Mouse (Mus musculus): ENCODE data around the gene 0610012G03Rik. TPM values are rescaled to one million over a fixed set of nuclear protein-coding genes. Genes with fewer than 3 reads are reported as not detected.
A peak's percentile ranks its signal among the peaks of the same experiment; 100 is the strongest.

0610012G03Rik gene
- polyA plus RNA-seq, 1 experiment from 2014 or later = 93.7 TPM

DNA sequence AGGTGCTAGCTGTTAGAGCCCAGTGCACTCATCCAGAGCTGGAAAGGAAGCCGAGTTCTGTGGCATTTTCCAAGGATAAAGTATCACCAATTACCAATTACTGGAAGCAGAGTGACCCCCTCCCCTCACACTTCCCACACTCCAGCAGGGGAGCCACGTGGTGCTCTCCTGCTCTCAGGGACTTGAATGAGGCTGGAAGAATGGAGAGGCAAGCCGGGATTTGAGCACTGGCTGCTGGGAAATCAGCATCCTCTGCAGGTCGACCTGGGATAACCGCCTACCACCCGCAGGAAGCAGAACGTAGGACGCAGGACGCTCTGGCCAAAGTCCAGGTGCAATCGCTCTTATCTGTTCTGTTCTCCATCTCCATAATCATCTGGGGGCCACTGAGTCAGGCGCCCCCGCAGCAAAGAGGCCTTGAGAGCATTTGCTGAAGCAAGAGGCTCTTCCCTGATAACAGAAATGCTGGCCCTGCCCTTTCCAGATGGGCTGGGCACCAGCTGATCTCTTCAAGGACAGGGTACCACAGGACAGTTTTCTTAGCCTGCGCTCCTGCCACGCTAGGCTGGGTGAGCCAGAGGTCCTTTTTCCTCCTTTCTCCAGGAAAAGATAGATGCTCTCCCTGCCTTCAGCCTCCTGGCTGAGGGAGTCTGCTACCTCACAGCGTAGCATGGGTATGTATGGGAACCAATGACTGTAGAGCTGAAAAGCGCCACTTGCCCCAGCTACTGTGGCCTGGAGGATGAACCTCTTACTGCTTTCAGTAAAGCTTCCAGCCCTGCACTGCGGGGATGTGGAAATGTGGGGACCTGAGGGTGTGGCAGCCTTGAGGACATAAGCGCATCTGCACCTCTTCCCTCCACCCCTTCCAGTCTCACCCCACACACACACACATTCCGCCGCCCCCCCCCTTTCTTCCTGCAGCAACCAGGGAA lies 42.1 kb downstream of the 0610012G03Rik start:
- H3K9ac ChIP-seq (ENCODE audit: low read depth, low read length) = no peak overlapping the region
- H3K4me2 ChIP-seq = peak overlapping the region; percentile 52
- no peak overlapping the region for H3K27ac ChIP-seq (ENCODE audit: low read depth, low read length)
- H3K4me1 ChIP-seq (replicated peaks; ENCODE audit: control insufficient read depth, insufficient read depth, low read length) = peaks cover 3% of the 10 kb centered on the region
- DNase-seq (ENCODE audit: low spot score) (no peak), ATAC-seq (replicated peaks; ENCODE audit: low FRiP score) (no peak)
- 35% methylated on average over 20 of the region's 20 CpGs for WGBS
- H3K4me3 ChIP-seq (ENCODE audit: low read depth, low read length) = peak overlapping the region; percentile 24; the same call in 1 of the 2 replicates
- no peaks in the 10 kb centered on the region for H3K9me3 ChIP-seq (ENCODE audit: control insufficient read depth, low read length)
- no peaks in the 10 kb centered on the region for H3K36me3 ChIP-seq (ENCODE audit: control insufficient read depth, insufficient read depth, low read length)
- H3K27me3 ChIP-seq (replicated peaks; ENCODE audit: control insufficient read depth, insufficient read depth, low read length) = no peaks in the 10 kb centered on the region

- Histone ChIP-seq H3K27ac (ENCODE audit: low read depth, low read length) (no peak overlapping the region), H3K4me3 (ENCODE audit: low read depth, low read length) (no peak overlapping the region), H3K27me3 (replicated peaks; ENCODE audit: control insufficient read depth, insufficient read depth, low read length) (no peaks in the 10 kb centered on the region), H3K36me3 (ENCODE audit: control insufficient read depth, insufficient read depth, low read length) (no peaks in the 10 kb centered on the region), H3K9me3 (ENCODE audit: control insufficient read depth, low read length) (no peaks in the 10 kb centered on the region), H3K9ac (ENCODE audit: low read depth, low read length) (no peak overlapping the region), H3K4me2 (no peak overlapping the region), H3K4me1 (replicated peaks; ENCODE audit: control insufficient read depth, insufficient read depth, low read length) (peaks cover 3% of the 10 kb centered on the region)
- ATAC-seq (replicated peaks; ENCODE audit: low FRiP score) (no peak), DNase-seq (ENCODE audit: low spot score) (no peak)
- 62% methylated on average over 4 of the region's 4 CpGs for WGBS
These were observed 43.0 kb downstream of the 0610012G03Rik start for GRCm38 (mm10) chr16:31905331-31905730.

GRCm38 (mm10) chr16:31903239-31903638 lies 45.1 kb downstream of the 0610012G03Rik start:
- no peak overlapping the region for H3K9ac ChIP-seq (ENCODE audit: low read depth, low read length)
- no peaks in the 10 kb centered on the region for H3K27me3 ChIP-seq (replicated peaks; ENCODE audit: control insufficient read depth, insufficient read depth, low read length)
- no peak overlapping the region for H3K4me2 ChIP-seq
- H3K9me3 ChIP-seq (ENCODE audit: control insufficient read depth, low read length) = no peaks in the 10 kb centered on the region
- no peaks in the 10 kb centered on the region for H3K36me3 ChIP-seq (ENCODE audit: control insufficient read depth, insufficient read depth, low read length)
- 76% methylated on average over 8 of the region's 8 CpGs for WGBS
- H3K27ac ChIP-seq (ENCODE audit: low read depth, low read length) = no peak overlapping the region
- ATAC-seq (replicated peaks; ENCODE audit: low FRiP score) (no peak), DNase-seq (ENCODE audit: low spot score) (no peak)
- H3K4me3 ChIP-seq (ENCODE audit: low read depth, low read length) = no peak overlapping the region
- H3K4me1 ChIP-seq (replicated peaks; ENCODE audit: control insufficient read depth, insufficient read depth, low read length) = peaks cover 3% of the 10 kb centered on the region

GRCm38 (mm10) chr16:31901886-31902285 lies 46.4 kb downstream of the 0610012G03Rik start:
- Histone ChIP-seq H3K9ac (ENCODE audit: low read depth, low read length) (no peak overlapping the region), H3K4me1 (replicated peaks; ENCODE audit: control insufficient read depth, insufficient read depth, low read length) (peaks cover 3% of the 10 kb centered on the region), H3K4me2 (no peak overlapping the region), H3K27ac (ENCODE audit: low read depth, low read length) (no peak overlapping the region), H3K4me3 (ENCODE audit: low read depth, low read length) (no peak overlapping the region), H3K9me3 (ENCODE audit: control insufficient read depth, low read length) (no peaks in the 10 kb centered on the region), H3K27me3 (replicated peaks; ENCODE audit: control insufficient read depth, insufficient read depth, low read length) (no peaks in the 10 kb centered on the region), H3K36me3 (ENCODE audit: control insufficient read depth, insufficient read depth, low read length) (no peaks in the 10 kb centered on the region)
- DNase-seq (ENCODE audit: low spot score) (no peak), ATAC-seq (replicated peaks; ENCODE audit: low FRiP score) (no peak)
- WGBS = 65% methylated on average over 1 of the region's 1 CpGs

GRCm38 (mm10) chr16:31898546-31899326 lies 49.6 kb downstream of the 0610012G03Rik start:
- Histone ChIP-seq H3K9ac (ENCODE audit: low read depth, low read length) (no peak overlapping the region), H3K4me1 (replicated peaks; ENCODE audit: control insufficient read depth, insufficient read depth, low read length) (no peaks in the 10 kb centered on the region), H3K27me3 (replicated peaks; ENCODE audit: control insufficient read depth, insufficient read depth, low read length) (no peaks in the 10 kb centered on the region), H3K9me3 (ENCODE audit: control insufficient read depth, low read length) (no peaks in the 10 kb centered on the region), H3K27ac (ENCODE audit: low read depth, low read length) (no peak overlapping the region), H3K36me3 (ENCODE audit: control insufficient read depth, insufficient read depth, low read length) (no peaks in the 10 kb centered on the region), H3K4me3 (ENCODE audit: low read depth, low read length) (no peak overlapping the region), H3K4me2 (no peak overlapping the region)
- ATAC-seq (replicated peaks; ENCODE audit: low FRiP score) (no peak), DNase-seq (ENCODE audit: low spot score) (no peak)
- WGBS = 85% methylated on average over 18 of the region's 18 CpGs

Small RNA genes within 50 kb of the gene (microRNA-seq; reads per million reads assigned to microRNA genes)
- gene Gm26269 (ENCODE audit: borderline number of aligned reads) = not detected

Other genes starting within 250 kb of the 0610012G03Rik start
- gene Meltf, start 69.7 kb downstream of the 0610012G03Rik start, polyA plus RNA-seq (2014; fragmentation: Nextera tagmentation; extraction: Ambion mirVana) = 0.33 and 0.35 TPM in 2 replicates
- 0.38 and 0.75 TPM in 2 replicates for gene Pigz, start 14.6 kb downstream of the 0610012G03Rik start, polyA plus RNA-seq (2014; fragmentation: Nextera tagmentation; extraction: Ambion mirVana)
- gene Ncbp2, start within 50 bp of the 0610012G03Rik start, polyA plus RNA-seq (2014; fragmentation: Nextera tagmentation; extraction: Ambion mirVana) = 93.0 and 93.5 TPM in 2 replicates
- gene Senp5, start 54.8 kb upstream of the 0610012G03Rik start, polyA plus RNA-seq (2014; fragmentation: Nextera tagmentation; extraction: Ambion mirVana) = 13.0 and 13.1 TPM in 2 replicates
- gene Pak2, start 130.8 kb upstream of the 0610012G03Rik start, polyA plus RNA-seq (2014; fragmentation: Nextera tagmentation; extraction: Ambion mirVana) = 30.0 and 32.9 TPM in 2 replicates
- 57.1 and 63.0 TPM in 2 replicates for gene Pigx, start 151.2 kb upstream of the 0610012G03Rik start, polyA plus RNA-seq (2014; fragmentation: Nextera tagmentation; extraction: Ambion mirVana)
- gene Cep19, start 151.3 kb upstream of the 0610012G03Rik start, polyA plus RNA-seq (2014; fragmentation: Nextera tagmentation; extraction: Ambion mirVana) = 14.3 and 14.7 TPM in 2 replicates
- gene Nrros, start 217.1 kb upstream of the 0610012G03Rik start, polyA plus RNA-seq (2014; fragmentation: Nextera tagmentation; extraction: Ambion mirVana) = 34.4 and 35.4 TPM in 2 replicates
- 0.62 and 1.2 TPM in 2 replicates for gene Bex6, start 231.3 kb upstream of the 0610012G03Rik start, polyA plus RNA-seq (2014; fragmentation: Nextera tagmentation; extraction: Ambion mirVana)